Mouse (Mus musculus) stomach, embryonic 16.5 days (tissue): ENCODE measurements around the gene Nhsl1. TPM values are rescaled to one million over a fixed set of nuclear protein-coding genes. Genes with fewer than 3 reads are reported as not detected.

Experiments
- ATAC-seq: fragments of 200-750 bp; cut with Nextera tagmentation; 2 replicates; pipeline ENCODE4 v1.8.0; 2017; ENCODE audit warnings: moderate number of reproducible peaks, moderate TSS enrichment; ENCODE audit not compliant: insufficient read depth, low FRiP score
- H3K27ac ChIP-seq: fragments of 300-500 bp; sonication (generic); 2 replicates; pipeline ENCODE4 v1.5.1; 2014; ENCODE audit warnings: low read length
- H3K27me3 ChIP-seq: fragments of 300-500 bp; sonication (generic); 2 replicates; pipeline ENCODE4 v1.6.1; 2014; ENCODE audit warnings: low read length, control low read depth, mixed read lengths; ENCODE audit not compliant: control insufficient read depth, insufficient read depth
- H3K36me3 ChIP-seq: fragments of 300-500 bp; sonication (generic); 2 replicates; pipeline ENCODE4 v1.6.1; 2014; ENCODE audit warnings: low read length; ENCODE audit not compliant: control insufficient read depth, insufficient read depth
- H3K4me1 ChIP-seq: fragments of 300-500 bp; sonication (generic); 2 replicates; pipeline ENCODE4 v1.6.1; 2014; ENCODE audit warnings: low read length, control low read depth, mixed read lengths; ENCODE audit not compliant: control insufficient read depth, insufficient read depth
- H3K4me2 ChIP-seq: fragments of 300-500 bp; sonication (generic); 2 replicates; pipeline ENCODE4 v1.6.1; 2014; ENCODE audit warnings: low read depth, low read length, mixed read lengths
- H3K4me3 ChIP-seq: fragments of 300-500 bp; sonication (generic); replicated peaks from 2 replicates; pipeline ENCODE4 v1.5.1; 2014; ENCODE audit warnings: mild to moderate bottlenecking, low read length
- H3K9ac ChIP-seq: fragments of 300-500 bp; sonication (generic); 2 replicates; pipeline ENCODE4 v1.6.1; 2014; ENCODE audit warnings: low read length
- H3K9me3 ChIP-seq: fragments of 300-500 bp; sonication (generic); replicated peaks from 2 replicates; pipeline ENCODE4 v1.6.1; 2016; ENCODE audit warnings: low read length, control low read depth; ENCODE audit not compliant: control insufficient read depth
- WGBS: fragments of 180-500 bp; shearing (Covaris S2); extraction: QIAGEN DNeasy Blood & Tissue Kit; methylation state at CpG from one replicate; pipeline ENCODE4 v1.1.7; 2014; 5-methylcytosine and 5-hydroxymethylcytosine counted together
- polyA plus RNA-seq: library from polyadenylated mRNA; unstranded; fragments of >200 nt; fragmentation: Nextera tagmentation; extraction: Ambion mirVana; gene quantifications from 2 replicates; pipeline ENCODE4 v1.2.1, GENCODE M21; 2015

Gene Nhsl1
- polyA plus RNA-seq, 1 experiment from 2014 or later = 7.0 TPM

DNA sequence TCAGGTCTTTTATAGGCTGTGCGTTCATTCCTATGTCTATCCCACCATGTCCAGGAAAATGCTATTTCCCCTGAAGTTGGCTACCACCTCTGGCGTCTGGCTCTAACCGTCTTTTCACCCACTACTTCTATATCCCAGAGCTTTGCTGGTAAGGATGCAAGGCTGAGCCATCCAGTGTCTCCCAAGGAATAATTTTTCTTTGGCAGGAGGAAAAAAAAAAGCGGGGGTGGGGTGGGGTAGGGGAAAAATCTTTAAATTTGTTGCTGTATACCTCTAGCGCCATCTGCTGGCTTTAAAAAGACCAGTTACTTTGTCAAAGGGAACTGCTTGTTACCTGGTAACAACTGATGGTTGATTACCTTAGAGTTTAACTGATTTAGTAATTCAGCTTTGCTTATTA is 209.7 kb downstream of the Nhsl1 start:
- H3K27ac ChIP-seq = no peak overlapping the region
- H3K4me1 ChIP-seq = peaks cover 4% of the 10 kb centered on the region; the same call in 1 of the 2 replicates
- H3K4me2 ChIP-seq = no peak overlapping the region
- WGBS = 52% methylated on average over 5 of the region's 5 CpGs
- no peak overlapping the region for H3K4me3 ChIP-seq
- H3K9me3 ChIP-seq = no peaks in the 10 kb centered on the region
- H3K27me3 ChIP-seq = no peaks in the 10 kb centered on the region
- no peak for ATAC-seq
- no peak overlapping the region for H3K9ac ChIP-seq
- H3K36me3 ChIP-seq = peaks cover 5% of the 10 kb centered on the region; the same call in 1 of the 2 replicates

DNA sequence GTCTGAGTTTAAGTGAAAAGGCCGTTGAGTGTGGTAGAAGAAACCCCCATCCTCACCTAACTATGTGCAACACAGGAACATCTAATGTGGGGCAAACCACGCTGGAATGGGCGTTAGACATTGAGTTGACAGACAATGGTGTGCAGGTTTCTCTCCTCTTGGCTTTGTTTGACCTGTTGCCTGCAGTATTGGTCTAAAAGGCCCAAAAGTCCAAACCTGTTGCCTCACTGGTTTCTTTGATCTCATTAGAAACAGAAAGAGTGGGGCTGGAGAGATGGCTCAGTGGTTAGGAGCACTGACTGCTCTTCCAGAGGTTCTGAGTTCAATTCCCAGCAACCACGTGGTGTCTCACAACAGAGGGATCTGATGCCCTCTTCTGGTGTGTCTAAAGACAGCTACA is 210.4 kb downstream of the Nhsl1 start:
- no peaks in the 10 kb centered on the region for H3K9me3 ChIP-seq
- no peak for ATAC-seq
- WGBS = 83% methylated on average over 4 of the region's 4 CpGs

DNA sequence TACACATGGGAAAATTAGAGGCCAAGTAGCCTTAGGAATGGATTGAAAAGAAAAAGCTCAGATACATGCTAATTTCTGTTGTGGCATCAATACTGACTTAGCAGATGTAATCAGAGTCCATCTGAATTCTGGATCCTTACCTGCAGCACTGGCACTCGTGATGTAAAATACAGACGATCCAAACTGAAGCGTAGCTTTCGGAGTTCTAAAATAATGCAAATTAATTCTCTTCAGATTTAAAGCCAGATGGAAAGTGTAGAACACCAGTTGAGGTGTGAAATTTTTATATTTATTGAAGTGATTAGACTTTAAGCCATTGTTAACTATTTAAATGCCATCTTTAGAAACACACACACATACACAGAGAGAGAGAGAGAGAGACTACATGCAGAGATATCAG is 211.4 kb downstream of the Nhsl1 start:
- WGBS = 96% methylated on average over 4 of the region's 4 CpGs

More for the DNA sequence above, 210.4 kb downstream of the Nhsl1 start:
- Histone ChIP-seq H3K9ac (no peak overlapping the region), H3K4me3 (no peak overlapping the region), H3K4me1 (peaks cover 4% of the 10 kb centered on the region; the same call in 1 of the 2 replicates), H3K27me3 (no peaks in the 10 kb centered on the region), H3K27ac (no peak overlapping the region), H3K36me3 (peaks cover 5% of the 10 kb centered on the region; the same call in 1 of the 2 replicates), H3K4me2 (no peak overlapping the region)

DNA sequence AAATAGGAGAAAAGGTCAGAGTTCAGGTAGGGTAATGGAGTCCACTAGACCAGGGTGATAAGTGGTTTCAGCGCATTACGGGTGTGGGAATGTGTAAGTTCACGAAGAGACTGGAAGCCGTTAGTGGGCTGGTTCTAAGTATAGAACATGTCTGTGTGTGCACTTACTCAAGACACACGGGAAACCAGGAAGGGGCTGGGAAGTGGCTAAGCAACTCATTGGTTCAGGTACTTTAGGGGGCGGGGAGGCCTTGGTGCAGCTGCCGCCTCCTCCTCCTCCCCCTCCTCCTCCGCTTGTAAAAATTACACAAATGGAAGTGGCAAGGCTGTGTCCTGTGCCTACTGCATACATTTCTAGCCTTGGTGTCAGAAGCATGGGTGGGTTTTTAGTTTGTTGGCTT is 213.5 kb downstream of the Nhsl1 start:
- H3K4me3 ChIP-seq = no peak overlapping the region
- no peak for ATAC-seq
- WGBS = 67% methylated on average over 8 of the region's 8 CpGs

More for the DNA sequence above, 211.4 kb downstream of the Nhsl1 start:
- Histone ChIP-seq H3K4me2 (no peak overlapping the region), H3K27me3 (no peaks in the 10 kb centered on the region), H3K36me3 (peaks cover 5% of the 10 kb centered on the region; the same call in 1 of the 2 replicates), H3K27ac (no peak overlapping the region), H3K9ac (no peak overlapping the region), H3K4me1 (peaks cover 4% of the 10 kb centered on the region; the same call in 1 of the 2 replicates), H3K9me3 (no peaks in the 10 kb centered on the region), H3K4me3 (no peak overlapping the region)
- no peak for ATAC-seq

DNA sequence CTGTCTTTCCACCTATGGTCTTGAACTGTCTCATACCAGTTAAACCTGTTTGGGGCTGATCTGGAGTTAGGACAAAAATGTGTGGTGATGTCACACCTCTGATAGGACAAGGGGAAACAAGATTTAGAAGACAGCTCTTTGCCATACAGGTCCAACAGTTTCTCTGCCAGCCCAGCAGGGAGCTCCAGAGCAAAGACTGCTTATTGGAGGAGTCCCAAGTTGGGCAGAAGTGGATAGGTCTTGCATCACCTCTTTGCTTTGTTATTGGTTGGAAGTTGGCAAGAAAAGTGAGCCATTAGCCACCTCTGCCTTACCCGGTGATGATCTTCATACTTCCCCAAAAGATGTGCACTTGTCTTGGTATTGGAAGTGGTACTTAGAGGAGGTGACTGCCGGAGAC is 218.1 kb downstream of the Nhsl1 start:
- ATAC-seq = no peak
- no peaks in the 10 kb centered on the region for H3K27me3 ChIP-seq
- H3K27ac ChIP-seq = no peak overlapping the region
- WGBS = 83% methylated on average over 2 of the region's 2 CpGs
- H3K4me3 ChIP-seq = no peak overlapping the region
- H3K9ac ChIP-seq = no peak overlapping the region
- H3K4me2 ChIP-seq = no peak overlapping the region
- H3K9me3 ChIP-seq = no peaks in the 10 kb centered on the region
- H3K4me1 ChIP-seq = no peaks in the 10 kb centered on the region
- H3K36me3 ChIP-seq = no peaks in the 10 kb centered on the region

More for the DNA sequence above, 213.5 kb downstream of the Nhsl1 start:
- Histone ChIP-seq H3K9me3 (no peaks in the 10 kb centered on the region), H3K4me1 (no peaks in the 10 kb centered on the region), H3K36me3 (peaks cover 5% of the 10 kb centered on the region; the same call in 1 of the 2 replicates), H3K9ac (no peak overlapping the region), H3K27ac (no peak overlapping the region), H3K4me2 (no peak overlapping the region), H3K27me3 (no peaks in the 10 kb centered on the region)

DNA sequence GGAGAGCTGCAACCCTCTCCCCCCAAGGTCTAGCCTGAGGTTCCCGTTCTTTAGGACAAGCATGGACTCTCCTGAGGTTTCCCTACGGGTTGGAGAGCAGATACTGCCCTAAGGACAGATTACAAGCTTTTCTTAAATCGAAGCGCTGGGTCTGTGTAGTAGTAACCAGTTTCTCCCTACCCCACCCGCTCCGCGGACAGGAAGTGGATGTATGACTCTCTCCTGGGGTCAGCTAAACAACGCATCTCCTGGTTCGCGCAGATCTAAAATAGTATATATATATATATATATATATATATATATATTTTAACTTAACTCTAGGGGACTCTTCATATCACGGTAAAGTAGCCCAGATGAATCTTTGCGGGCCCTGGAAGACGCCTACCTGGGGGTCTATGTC is 226.5 kb downstream of the Nhsl1 start:
- Histone ChIP-seq H3K4me3 (peak overlapping the region; percentile 67), H3K4me1 (0 out of 2 replicates have a peak, but pooled peaks cover 3% of the 10 kb centered on the region), H3K36me3 (no peaks in the 10 kb centered on the region), H3K4me2 (peak overlapping the region; percentile 89), H3K27me3 (no peaks in the 10 kb centered on the region), H3K27ac (peak overlapping the region; percentile 89), H3K9ac (peak overlapping the region; percentile 84), H3K9me3 (no peaks in the 10 kb centered on the region)
- 5% methylated on average over 13 of the region's 13 CpGs for WGBS
- no peak for ATAC-seq

DNA sequence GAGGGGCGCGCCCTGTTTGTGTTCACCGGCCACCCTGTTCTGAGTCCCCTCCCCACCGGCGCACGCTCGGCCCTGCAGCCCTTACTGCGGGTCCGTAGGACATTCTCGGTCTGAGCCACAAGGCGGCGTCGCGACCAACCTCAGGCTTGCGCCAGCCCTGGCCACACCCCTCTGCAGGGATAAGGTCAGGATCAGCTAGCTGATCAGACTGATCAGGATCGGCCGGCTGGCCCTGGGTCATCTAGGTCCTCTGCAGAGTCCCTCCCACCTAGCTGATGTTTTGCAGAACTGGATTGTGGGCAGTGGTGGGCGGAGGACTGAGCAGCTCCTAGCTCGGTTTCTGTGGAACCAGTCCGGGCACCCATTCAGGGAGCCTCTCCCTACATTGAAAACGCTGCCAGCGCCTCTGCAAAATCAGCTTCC is 227.0 kb downstream of the Nhsl1 start, which contains the start of gene Hebp2:
Hebp2 (minus strand) TSS at position 264 of the 423 bp plus-strand sequence.
- H3K9ac ChIP-seq = peak within 1 kb of the TSS; percentile 84
- peak within 1 kb of the TSS; percentile 89 for H3K4me2 ChIP-seq
- 0 out of 2 replicates have a peak, but pooled peaks cover 3% of the 10 kb centered on the region for H3K4me1 ChIP-seq
- 1% methylated on average over 22 of the region's 22 CpGs for WGBS
- no peaks in the 10 kb centered on the region for H3K27me3 ChIP-seq
- peak within 1 kb of the TSS; percentile 89 for H3K27ac ChIP-seq
- no peaks in the 10 kb centered on the region for H3K36me3 ChIP-seq
- ATAC-seq = peak; percentile 91
- peak within 1 kb of the TSS; percentile 67 for H3K4me3 ChIP-seq
- H3K9me3 ChIP-seq = no peaks in the 10 kb centered on the region

DNA sequence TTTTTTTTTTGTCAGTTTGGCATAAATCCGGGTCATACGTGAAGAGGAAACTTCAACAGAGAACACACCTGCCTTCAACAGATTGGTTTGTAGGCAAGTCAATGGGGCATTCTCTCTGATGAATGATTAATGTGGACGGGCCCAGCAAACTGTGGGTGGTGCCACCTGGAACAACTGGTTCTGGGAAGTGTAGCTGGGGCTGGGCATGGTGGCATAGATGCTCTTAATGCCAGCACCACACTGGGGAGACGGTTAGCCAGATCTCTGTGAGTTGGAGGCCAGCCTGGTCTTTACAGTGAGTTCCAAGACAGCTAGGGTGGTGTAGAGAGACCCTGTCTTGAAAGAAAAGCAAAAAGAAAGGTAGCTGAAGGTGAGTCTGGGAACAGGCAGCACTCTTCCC is 228.6 kb downstream of the Nhsl1 start:
- H3K27me3 ChIP-seq = no peaks in the 10 kb centered on the region
- H3K4me1 ChIP-seq = 0 out of 2 replicates have a peak, but pooled peaks cover 3% of the 10 kb centered on the region
- H3K9me3 ChIP-seq = no peaks in the 10 kb centered on the region
- 62% methylated on average over 4 of the region's 4 CpGs for WGBS
- H3K27ac ChIP-seq = peak overlapping the region; percentile 89
- 0 out of 2 replicates have a peak, but pooled peaks have one; percentile 16 for ATAC-seq
- no peak overlapping the region for H3K4me3 ChIP-seq
- no peak overlapping the region for H3K4me2 ChIP-seq
- no peaks in the 10 kb centered on the region for H3K36me3 ChIP-seq
- H3K9ac ChIP-seq = no peak overlapping the region

DNA sequence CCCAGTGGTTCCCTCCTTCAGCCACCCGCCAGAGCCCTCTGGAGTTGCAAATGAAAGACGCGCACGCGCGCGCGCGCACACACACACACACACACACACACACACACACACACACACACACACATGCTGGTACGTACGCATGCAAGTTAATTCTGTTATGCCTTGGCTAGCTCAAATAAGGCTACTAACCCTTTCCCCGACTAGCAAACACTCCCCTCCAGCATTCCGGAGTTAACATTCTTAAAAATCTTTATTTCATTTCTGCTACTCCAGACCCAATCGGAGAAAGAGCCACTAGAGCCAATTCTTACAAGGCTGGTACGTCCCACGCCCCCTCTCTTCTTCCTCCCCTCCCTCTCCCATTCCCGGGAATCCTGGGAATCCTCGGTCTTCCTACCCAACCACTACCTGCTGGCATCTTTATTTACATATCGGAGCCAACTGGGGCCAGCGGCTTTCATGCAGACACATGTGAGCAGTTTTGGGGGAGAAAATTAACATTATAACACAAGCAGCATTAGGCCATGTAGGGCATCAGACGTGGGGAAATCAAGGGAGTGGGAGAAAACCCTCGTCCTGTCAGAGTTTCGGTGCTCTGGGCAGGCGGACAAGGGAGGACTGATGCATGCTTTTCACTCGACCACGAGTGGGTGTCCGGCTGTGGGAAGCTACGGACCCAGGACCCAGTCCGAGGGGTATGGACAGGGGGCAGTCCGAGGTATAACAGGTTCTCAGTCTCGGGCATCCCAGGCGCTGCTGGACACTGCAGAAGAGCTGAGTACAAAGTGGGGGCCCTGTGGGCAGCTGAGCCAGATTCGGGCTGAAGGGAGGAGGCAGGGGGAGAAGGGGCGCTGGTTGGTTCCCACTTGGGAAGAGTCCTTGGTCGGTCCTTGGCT is 230.8 kb downstream of the Nhsl1 start:
- no peaks in the 10 kb centered on the region for H3K36me3 ChIP-seq
- 5% methylated on average over 35 of the region's 35 CpGs for WGBS
- no peak for ATAC-seq
- H3K4me2 ChIP-seq = peak overlapping the region; percentile 64
- H3K9me3 ChIP-seq = no peaks in the 10 kb centered on the region
- no peaks in the 10 kb centered on the region for H3K27me3 ChIP-seq
- H3K9ac ChIP-seq = peak overlapping the region; percentile 31; the same call in 1 of the 2 replicates
- no peak overlapping the region for H3K27ac ChIP-seq
- H3K4me3 ChIP-seq = peak overlapping the region; percentile 41
- H3K4me1 ChIP-seq = 0 out of 2 replicates have a peak, but pooled peaks cover 3% of the 10 kb centered on the region
